Mouse (Mus musculus) hindbrain, postnatal 0 days (tissue): Measurements from ENCODE around the gene Lrrc4c. TPM values are rescaled to one million over a fixed set of nuclear protein-coding genes. Genes with fewer than 3 reads are reported as not detected.

Experiments used
- ATAC-seq: fragments of 200-750 bp; cut with Nextera tagmentation; 2 replicates; pipeline ENCODE4 v1.8.0; 2017; ENCODE audit warnings: mild to moderate bottlenecking, moderate TSS enrichment, moderate library complexity
- DNase-seq: peaks from one replicate; pipeline ENCODE4 v3.0.0-alpha.2; 2015; ENCODE audit warnings: low spot score
- H3K27ac ChIP-seq: fragments of 300-500 bp; sonication (generic); 2 replicates; pipeline ENCODE4 v1.5.1; 2014; ENCODE audit warnings: mild to moderate bottlenecking
- H3K27me3 ChIP-seq: fragments of 300-500 bp; sonication (generic); 2 replicates; pipeline ENCODE4 v1.6.1; 2014; ENCODE audit warnings: low read length, mixed read lengths; ENCODE audit not compliant: insufficient read depth
- H3K36me3 ChIP-seq: fragments of 300-500 bp; sonication (generic); 2 replicates; pipeline ENCODE4 v1.6.1; 2014; ENCODE audit warnings: low read length, mixed read lengths; ENCODE audit not compliant: insufficient read depth
- H3K4me1 ChIP-seq: fragments of 300-500 bp; sonication (generic); 2 replicates; pipeline ENCODE4 v1.6.1; 2014; ENCODE audit warnings: antibody characterized with exemption, low read length, mixed read lengths; ENCODE audit not compliant: insufficient read depth
- H3K4me2 ChIP-seq: fragments of 300-500 bp; sonication (generic); 2 replicates; pipeline ENCODE4 v1.6.1; 2014; ENCODE audit warnings: low read depth, mild to moderate bottlenecking, low read length, moderate library complexity, mixed read lengths
- H3K4me3 ChIP-seq: fragments of 300-500 bp; sonication (generic); 2 replicates; pipeline ENCODE4 v1.5.1; 2014; ENCODE audit warnings: low read length
- H3K9ac ChIP-seq: fragments of 300-500 bp; sonication (generic); replicated peaks from 2 replicates; pipeline ENCODE4 v1.6.1; 2014; ENCODE audit warnings: mild to moderate bottlenecking, low read length, moderate library complexity, mixed read lengths
- H3K9me3 ChIP-seq: fragments of 300-500 bp; sonication (generic); 2 replicates; pipeline ENCODE4 v1.6.1; 2016; ENCODE audit warnings: low read length, mixed read lengths
- CTCF ChIP-seq: IDR thresholded peaks from 2 replicates; pipeline ENCODE4 v1.5.1; 2016; ENCODE audit warnings: antibody characterized with exemption, control low read depth, low read depth
- WGBS: fragments of 180-500 bp; shearing (Covaris S2); extraction: QIAGEN DNeasy Blood & Tissue Kit; methylation state at CpG from one replicate; pipeline ENCODE4 v1.1.7; 2014; 5-methylcytosine and 5-hydroxymethylcytosine counted together
- polyA plus RNA-seq: library from polyadenylated mRNA; unstranded; fragments of >200 nt; fragmentation: Nextera tagmentation; extraction: Ambion mirVana; gene quantifications from 2 replicates; pipeline ENCODE4 v1.2.1, GENCODE M21; 2015
- total RNA-seq: library from RNA; depleted of rRNA; stranded (reverse); fragments of >200 nt; gene quantifications from 2 replicates; pipeline ENCODE4 v1.2.3, GENCODE M21; 2014

Lrrc4c gene
- total and polyA plus RNA-seq, 2 experiments from 2014 or later, result 41.5 to 52.0 TPM

- H3K9me3 ChIP-seq, result no peaks in the 10 kb centered on the region
- DNase-seq (no peak), ATAC-seq (no peak)
- no peak overlapping the region for H3K4me3 ChIP-seq
- no peaks in the 10 kb centered on the region for H3K27me3 ChIP-seq
- 70% methylated on average over 1 of the region's 1 CpGs for WGBS
- H3K9ac ChIP-seq, result no peak overlapping the region
- no peaks in the 10 kb centered on the region for H3K4me1 ChIP-seq
- H3K36me3 ChIP-seq, result no peaks in the 10 kb centered on the region
- H3K4me2 ChIP-seq, result no peak overlapping the region
- no peak for TF ChIP-seq CTCF
- no peak overlapping the region for H3K27ac ChIP-seq
These were observed 191.0 kb downstream of the Lrrc4c start for GRCm38 (mm10) chr2:96508991-96509390.

DNA sequence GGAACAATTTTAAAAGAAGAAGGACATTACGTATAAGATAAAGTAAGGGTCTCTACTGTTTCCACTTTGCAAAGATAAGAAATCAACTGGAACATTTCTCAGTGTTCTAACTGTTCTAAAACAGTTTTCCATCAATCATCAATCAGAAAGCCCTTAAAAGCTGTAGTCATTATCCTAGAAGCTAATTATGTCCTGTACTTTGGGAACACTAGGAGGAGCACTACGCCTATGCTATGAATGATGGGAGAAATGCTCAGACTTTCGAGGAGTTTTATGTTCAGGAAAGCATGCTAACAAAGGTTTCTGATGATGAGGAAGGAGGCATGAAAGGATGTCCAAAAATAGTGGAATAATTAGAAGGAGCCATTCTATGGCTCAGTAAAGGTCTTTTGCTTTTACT lies 219.5 kb downstream of the Lrrc4c start:
- H3K27me3 ChIP-seq, result no peaks in the 10 kb centered on the region
- no peak overlapping the region for H3K4me3 ChIP-seq
- ATAC-seq (no peak), DNase-seq (no peak)
- 82% methylated on average over 3 of the region's 3 CpGs for WGBS
- H3K9ac ChIP-seq, result no peak overlapping the region
- H3K27ac ChIP-seq, result no peak overlapping the region
- no peaks in the 10 kb centered on the region for H3K4me1 ChIP-seq
- H3K36me3 ChIP-seq, result no peaks in the 10 kb centered on the region
- TF ChIP-seq CTCF, result no peak; the same call in 1 of the 2 replicates
- H3K9me3 ChIP-seq, result no peaks in the 10 kb centered on the region
- no peak overlapping the region for H3K4me2 ChIP-seq

DNA sequence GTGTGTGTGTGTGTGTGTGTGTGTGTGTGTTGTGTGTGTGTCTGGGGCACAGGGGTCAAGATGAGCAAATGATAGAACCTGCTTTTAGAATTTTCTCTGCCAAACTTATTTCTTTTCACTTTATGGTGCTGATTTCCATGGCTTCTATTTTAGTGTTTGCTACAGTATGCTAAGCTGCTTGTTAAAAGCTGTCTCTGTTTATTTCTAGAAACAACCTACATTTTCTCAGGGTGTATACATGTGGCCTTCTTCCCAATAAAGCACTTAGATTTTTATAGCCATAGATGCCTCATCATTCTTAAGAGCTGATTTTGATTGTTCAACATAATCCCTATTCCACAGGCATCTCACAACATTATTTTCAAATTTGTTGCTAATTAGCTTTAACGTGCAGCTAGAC lies 229.2 kb downstream of the Lrrc4c start:
- WGBS, result 74% methylated on average over 1 of the region's 1 CpGs
- no peak overlapping the region for H3K27ac ChIP-seq
- no peaks in the 10 kb centered on the region for H3K36me3 ChIP-seq
- no peak for TF ChIP-seq CTCF
- H3K9me3 ChIP-seq, result no peaks in the 10 kb centered on the region
- H3K4me3 ChIP-seq, result no peak overlapping the region
- no peaks in the 10 kb centered on the region for H3K4me1 ChIP-seq
- no peak overlapping the region for H3K4me2 ChIP-seq
- ATAC-seq (no peak), DNase-seq (no peak)
- no peaks in the 10 kb centered on the region for H3K27me3 ChIP-seq
- no peak overlapping the region for H3K9ac ChIP-seq

DNA sequence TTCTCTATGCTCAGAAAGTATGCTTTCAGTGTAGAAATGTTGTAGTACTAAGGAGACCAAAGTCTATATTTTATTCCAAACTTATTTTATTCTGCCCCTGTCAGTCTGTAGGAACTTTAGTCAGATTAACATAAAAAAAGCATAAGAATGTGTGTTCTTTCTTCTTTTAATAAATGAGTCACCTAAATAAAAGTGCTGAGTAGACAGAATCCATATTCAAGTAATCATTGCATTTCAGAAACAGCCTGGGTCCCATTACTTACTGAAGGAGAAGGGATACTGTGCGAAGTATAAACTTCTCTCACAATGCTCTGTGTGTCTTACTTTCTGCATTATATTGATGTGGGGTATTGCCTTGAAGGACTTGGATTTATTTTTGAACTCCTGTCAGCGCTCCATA lies 255.8 kb downstream of the Lrrc4c start:
- Histone ChIP-seq H3K4me1 (no peaks in the 10 kb centered on the region), H3K9ac (no peak overlapping the region), H3K36me3 (no peaks in the 10 kb centered on the region), H3K4me3 (no peak overlapping the region), H3K27ac (no peak overlapping the region), H3K4me2 (no peak overlapping the region), H3K27me3 (no peaks in the 10 kb centered on the region), H3K9me3 (no peaks in the 10 kb centered on the region)
- TF ChIP-seq CTCF, result no peak
- ATAC-seq, result no peak
- no peak for DNase-seq
- WGBS, result 90% methylated on average over 2 of the region's 2 CpGs

DNA sequence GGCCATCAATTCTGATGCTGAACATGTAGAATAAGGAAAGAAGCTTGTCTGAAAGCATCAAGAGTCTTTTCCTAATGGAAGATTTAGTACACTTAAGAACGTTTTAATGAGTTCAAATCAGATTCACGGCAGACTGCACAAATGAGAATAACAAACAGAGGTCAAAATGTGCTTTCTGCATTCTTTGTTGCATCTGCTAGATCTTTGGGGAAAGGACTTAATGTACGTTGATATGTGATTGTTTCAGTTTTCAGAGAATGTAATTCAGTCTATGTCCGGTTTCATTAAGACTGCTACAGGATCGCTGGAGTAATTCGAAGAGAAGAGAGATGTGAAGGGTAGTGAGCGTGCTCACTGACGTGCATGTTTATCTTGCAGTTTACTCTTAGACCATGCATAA lies 259.7 kb downstream of the Lrrc4c start:
- TF ChIP-seq CTCF, result no peak
- H3K9me3 ChIP-seq, result no peaks in the 10 kb centered on the region
- H3K4me2 ChIP-seq, result no peak overlapping the region
- WGBS, result 77% methylated on average over 8 of the region's 8 CpGs
- ATAC-seq (no peak), DNase-seq (no peak)
- no peaks in the 10 kb centered on the region for H3K27me3 ChIP-seq
- H3K4me1 ChIP-seq, result no peaks in the 10 kb centered on the region
- H3K9ac ChIP-seq, result no peak overlapping the region
- no peak overlapping the region for H3K4me3 ChIP-seq
- H3K36me3 ChIP-seq, result no peaks in the 10 kb centered on the region
- no peak overlapping the region for H3K27ac ChIP-seq

- Histone ChIP-seq H3K27ac (no peak overlapping the region), H3K9ac (no peak overlapping the region), H3K4me1 (no peaks in the 10 kb centered on the region), H3K36me3 (no peaks in the 10 kb centered on the region), H3K4me2 (no peak overlapping the region), H3K4me3 (no peak overlapping the region), H3K27me3 (no peaks in the 10 kb centered on the region), H3K9me3 (no peaks in the 10 kb centered on the region)
- TF ChIP-seq CTCF, result no peak
- 88% methylated on average over 1 of the region's 1 CpGs for WGBS
- ATAC-seq (no peak), DNase-seq (no peak)
These were observed 262.3 kb downstream of the Lrrc4c start for GRCm38 (mm10) chr2:96580136-96580733.

- no peaks in the 10 kb centered on the region for H3K4me1 ChIP-seq
- no peaks in the 10 kb centered on the region for H3K9me3 ChIP-seq
- no peak overlapping the region for H3K9ac ChIP-seq
- WGBS, result 6% methylated on average over 4 of the region's 4 CpGs
- H3K4me2 ChIP-seq, result 0 out of 2 replicates have a peak overlapping the region, but pooled peaks have one; percentile 31
- H3K4me3 ChIP-seq, result no peak overlapping the region
- no peak overlapping the region for H3K27ac ChIP-seq
- peak; percentile 64 for ATAC-seq
- TF ChIP-seq CTCF, result peak; percentile 93
- H3K36me3 ChIP-seq, result no peaks in the 10 kb centered on the region
- H3K27me3 ChIP-seq, result no peaks in the 10 kb centered on the region
- DNase-seq, result peak; percentile 89
These were observed 267.7 kb downstream of the Lrrc4c start for GRCm38 (mm10) chr2:96585665-96586064.
